Mouse (Mus musculus): ENCODE data around the gene Areg. TPM values are rescaled to one million over a fixed set of nuclear protein-coding genes. Genes with fewer than 3 reads are reported as not detected.

Areg gene
- polyA plus RNA-seq, 1 experiment from 2014 or later = 13.1 TPM

DNA sequence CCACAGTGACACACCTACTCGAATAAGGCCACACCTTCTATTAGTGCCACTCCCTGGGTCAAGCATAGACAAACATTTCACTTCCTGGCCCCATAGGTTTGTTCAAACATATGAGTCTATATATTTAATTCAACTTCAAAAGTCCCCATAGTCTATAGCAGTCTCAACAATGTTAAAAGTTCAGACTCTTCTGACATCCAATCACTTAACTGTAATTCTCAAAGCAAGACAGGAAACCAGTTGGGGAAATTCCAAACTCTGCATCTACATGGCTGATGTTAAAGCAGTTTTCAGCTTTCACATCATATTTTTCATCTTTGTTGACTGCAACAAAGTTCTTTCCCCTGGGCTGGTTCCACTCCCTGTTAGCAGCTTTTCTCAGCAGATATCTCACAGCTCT lies 12.8 kb upstream of the Areg start:
- no peaks in the 10 kb centered on the region for H3K36me3 ChIP-seq (ENCODE audit: insufficient read depth, low read length)
- H3K4me2 ChIP-seq (replicated peaks; ENCODE audit: low read depth, low read length) = no peak overlapping the region
- ATAC-seq (no peak), DNase-seq (ENCODE audit: low spot score) (no peak)
- no peak overlapping the region for H3K9ac ChIP-seq (replicated peaks; ENCODE audit: low read depth)
- H3K4me3 ChIP-seq (ENCODE audit: low read depth, low read length) = no peak overlapping the region
- H3K27me3 ChIP-seq (replicated peaks; ENCODE audit: insufficient read depth, low read length) = no peaks in the 10 kb centered on the region
- no peak overlapping the region for H3K27ac ChIP-seq (ENCODE audit: low read length)
- no peaks in the 10 kb centered on the region for H3K4me1 ChIP-seq (ENCODE audit: insufficient read depth, low read depth, low read length)
- no peaks in the 10 kb centered on the region for H3K9me3 ChIP-seq (ENCODE audit: low read length)
- TF ChIP-seq CTCF (IDR thresholded peaks at IDR 0.05) (no peak), EP300 (IDR thresholded peaks at IDR 0.05) (no peak)
- WGBS = 53% methylated on average over 1 of the region's 1 CpGs

GRCm38 (mm10) chr5:91134961-91135360 lies 4.4 kb upstream of the Areg start:
- no peaks in the 10 kb centered on the region for H3K4me1 ChIP-seq (ENCODE audit: insufficient read depth, low read depth, low read length)
- no peak for DNase-seq (ENCODE audit: low spot score)
- H3K36me3 ChIP-seq (ENCODE audit: insufficient read depth, low read length) = no peaks in the 10 kb centered on the region
- no peaks in the 10 kb centered on the region for H3K27me3 ChIP-seq (replicated peaks; ENCODE audit: insufficient read depth, low read length)
- H3K27ac ChIP-seq (ENCODE audit: low read length) = no peak overlapping the region
- no peaks in the 10 kb centered on the region for H3K9me3 ChIP-seq (ENCODE audit: low read length)
- TF ChIP-seq EP300 (IDR thresholded peaks at IDR 0.05) (no peak), CTCF (IDR thresholded peaks at IDR 0.05) (no peak)
- ATAC-seq = no peak
- no peak overlapping the region for H3K4me2 ChIP-seq (replicated peaks; ENCODE audit: low read depth, low read length)
- WGBS = 22% methylated on average over 1 of the region's 1 CpGs
- no peak overlapping the region for H3K9ac ChIP-seq (replicated peaks; ENCODE audit: low read depth)
- no peak overlapping the region for H3K4me3 ChIP-seq (ENCODE audit: low read depth, low read length)

- WGBS = 6% methylated on average over 7 of the region's 7 CpGs
- no peak overlapping the region for H3K27ac ChIP-seq (ENCODE audit: low read length)
- H3K27me3 ChIP-seq (replicated peaks; ENCODE audit: insufficient read depth, low read length) = no peaks in the 10 kb centered on the region
- H3K9me3 ChIP-seq (ENCODE audit: low read length) = no peaks in the 10 kb centered on the region
- peak overlapping the region; percentile 45 for H3K4me3 ChIP-seq (ENCODE audit: low read depth, low read length)
- peak overlapping the region; percentile 69 for H3K4me2 ChIP-seq (replicated peaks; ENCODE audit: low read depth, low read length)
- peak; percentile 32 for ATAC-seq
- H3K9ac ChIP-seq (replicated peaks; ENCODE audit: low read depth) = no peak overlapping the region
- TF ChIP-seq EP300 (IDR thresholded peaks at IDR 0.05) (no peak), CTCF (IDR thresholded peaks at IDR 0.05) (no peak)
- H3K36me3 ChIP-seq (ENCODE audit: insufficient read depth, low read length) = no peaks in the 10 kb centered on the region
- DNase-seq (ENCODE audit: low spot score) = peak; percentile 6
- no peaks in the 10 kb centered on the region for H3K4me1 ChIP-seq (ENCODE audit: insufficient read depth, low read depth, low read length)
These were observed 429 bp upstream of the Areg start for GRCm38 (mm10) chr5:91138970-91139369.

- 52% methylated on average over 13 of the region's 13 CpGs for WGBS
- H3K36me3 ChIP-seq (ENCODE audit: insufficient read depth, low read length) = no peaks in the 10 kb centered on the region
- TF ChIP-seq EP300 (IDR thresholded peaks at IDR 0.05) = no peak
- TF ChIP-seq CTCF (IDR thresholded peaks at IDR 0.05) = no peak
- H3K9me3 ChIP-seq (ENCODE audit: low read length) = no peaks in the 10 kb centered on the region
- DNase-seq (ENCODE audit: low spot score) = no peak
- H3K27me3 ChIP-seq (replicated peaks; ENCODE audit: insufficient read depth, low read length) = no peaks in the 10 kb centered on the region
- no peak for ATAC-seq
- H3K9ac ChIP-seq (replicated peaks; ENCODE audit: low read depth) = no peak overlapping the region
- H3K27ac ChIP-seq (ENCODE audit: low read length) = no peak overlapping the region
- H3K4me1 ChIP-seq (ENCODE audit: insufficient read depth, low read depth, low read length) = no peaks in the 10 kb centered on the region
- peak overlapping the region; percentile 69 for H3K4me2 ChIP-seq (replicated peaks; ENCODE audit: low read depth, low read length)
- H3K4me3 ChIP-seq (ENCODE audit: low read depth, low read length) = no peak overlapping the region
These were observed 1.6 kb downstream of the Areg start for GRCm38 (mm10) chr5:91140896-91141448.

DNA sequence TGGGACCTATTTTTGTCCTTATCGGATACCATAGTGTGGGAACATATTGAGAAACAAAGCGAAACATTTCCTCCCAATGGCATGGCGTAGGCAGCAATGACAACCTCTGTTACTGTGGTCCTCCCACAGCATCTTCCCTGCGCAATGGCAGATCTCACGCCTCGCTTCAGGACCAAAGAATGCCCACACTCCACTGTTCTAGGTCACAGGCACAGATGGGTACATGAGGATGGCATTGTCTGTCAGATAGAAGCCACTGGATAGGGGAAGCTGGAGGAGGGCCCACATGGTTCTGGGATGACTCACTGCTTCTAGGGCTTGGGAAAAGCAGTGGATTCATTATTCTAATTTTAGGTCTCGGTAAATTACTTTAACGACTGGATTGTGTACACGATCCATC lies 5.6 kb downstream of the Areg start:
- H3K9ac ChIP-seq (replicated peaks; ENCODE audit: low read depth) = no peak overlapping the region
- H3K27ac ChIP-seq (ENCODE audit: low read length) = no peak overlapping the region
- no peak for TF ChIP-seq EP300 (IDR thresholded peaks at IDR 0.05)
- TF ChIP-seq CTCF (IDR thresholded peaks at IDR 0.05) = no peak
- WGBS = 84% methylated on average over 9 of the region's 9 CpGs
- no peaks in the 10 kb centered on the region for H3K36me3 ChIP-seq (ENCODE audit: insufficient read depth, low read length)
- H3K4me2 ChIP-seq (replicated peaks; ENCODE audit: low read depth, low read length) = no peak overlapping the region
- H3K4me3 ChIP-seq (ENCODE audit: low read depth, low read length) = no peak overlapping the region
- DNase-seq (ENCODE audit: low spot score) (no peak), ATAC-seq (no peak)
- H3K9me3 ChIP-seq (ENCODE audit: low read length) = no peaks in the 10 kb centered on the region
- no peaks in the 10 kb centered on the region for H3K27me3 ChIP-seq (replicated peaks; ENCODE audit: insufficient read depth, low read length)
- no peaks in the 10 kb centered on the region for H3K4me1 ChIP-seq (ENCODE audit: insufficient read depth, low read depth, low read length)

GRCm38 (mm10) chr5:91147001-91147400 lies 7.6 kb downstream of the Areg start:
- Histone ChIP-seq H3K4me1 (ENCODE audit: insufficient read depth, low read depth, low read length) (no peaks in the 10 kb centered on the region), H3K9ac (replicated peaks; ENCODE audit: low read depth) (no peak overlapping the region), H3K27me3 (replicated peaks; ENCODE audit: insufficient read depth, low read length) (no peaks in the 10 kb centered on the region), H3K4me2 (replicated peaks; ENCODE audit: low read depth, low read length) (no peak overlapping the region), H3K4me3 (ENCODE audit: low read depth, low read length) (no peak overlapping the region), H3K27ac (ENCODE audit: low read length) (no peak overlapping the region), H3K36me3 (ENCODE audit: insufficient read depth, low read length) (no peaks in the 10 kb centered on the region), H3K9me3 (ENCODE audit: low read length) (no peaks in the 10 kb centered on the region)
- DNase-seq (ENCODE audit: low spot score) = no peak
- TF ChIP-seq CTCF (IDR thresholded peaks at IDR 0.05) = no peak
- no peak for TF ChIP-seq EP300 (IDR thresholded peaks at IDR 0.05)
- ATAC-seq = no peak
- 83% methylated on average over 1 of the region's 1 CpGs for WGBS

DNA sequence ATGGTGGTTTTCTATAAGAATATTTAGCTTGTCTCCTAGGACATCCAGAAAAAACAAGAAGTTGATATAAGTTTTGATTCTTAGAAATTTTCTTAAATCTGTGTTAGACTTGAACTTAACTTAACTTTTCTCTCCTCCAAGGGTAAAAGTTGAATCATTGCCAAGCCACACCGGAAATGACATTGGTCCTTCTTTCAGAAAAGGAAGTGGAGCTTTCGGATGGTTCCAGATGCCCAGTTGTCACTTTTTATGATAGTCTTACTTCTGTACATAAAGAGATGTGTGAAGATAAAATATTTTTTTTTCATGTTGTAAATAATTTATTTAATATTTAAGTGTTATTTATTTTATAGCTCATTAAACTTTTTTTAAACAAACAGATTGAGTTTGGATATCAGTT lies 8.7 kb downstream of the Areg start:
- Histone ChIP-seq H3K27me3 (replicated peaks; ENCODE audit: insufficient read depth, low read length) (no peaks in the 10 kb centered on the region), H3K27ac (ENCODE audit: low read length) (no peak overlapping the region), H3K4me2 (replicated peaks; ENCODE audit: low read depth, low read length) (no peak overlapping the region), H3K9me3 (ENCODE audit: low read length) (no peaks in the 10 kb centered on the region), H3K9ac (replicated peaks; ENCODE audit: low read depth) (no peak overlapping the region), H3K4me1 (ENCODE audit: insufficient read depth, low read depth, low read length) (no peaks in the 10 kb centered on the region), H3K4me3 (ENCODE audit: low read depth, low read length) (no peak overlapping the region), H3K36me3 (ENCODE audit: insufficient read depth, low read length) (no peaks in the 10 kb centered on the region)
- 39% methylated on average over 2 of the region's 2 CpGs for WGBS
- no peak for ATAC-seq
- peak; percentile 12 for DNase-seq (ENCODE audit: low spot score)
- TF ChIP-seq CTCF (IDR thresholded peaks at IDR 0.05) (no peak), EP300 (IDR thresholded peaks at IDR 0.05) (no peak)

Data from lung, postnatal 0 days (tissue).